Mouse (Mus musculus) gastrocnemius, postnatal 25 days (tissue): Measurements from ENCODE around the gene Hsph1. TPM values are rescaled to one million over a fixed set of nuclear protein-coding genes. Genes with fewer than 3 reads are reported as not detected.

ENCODE experiments used
- DNase-seq: peaks from one replicate; pipeline ENCODE4 v3.0.0; 2022
- total RNA-seq, 2 experiments: library from RNA; stranded (reverse); gene quantifications; 1 replicate in 1 of 2; 2 replicates in 1 of 2; pipeline ENCODE4 v1.2.3; 2021

Gene Hsph1
- total RNA-seq, 2 experiments from 2014 or later: 61.7 to 64.2 TPM

GRCm38 (mm10) chr5:149642366-149642765, 6.2 kb upstream of the Hsph1 start:
- no peak for DNase-seq

GRCm38 (mm10) chr5:149641277-149641892, 5.2 kb upstream of the Hsph1 start:
- no peak for DNase-seq

GRCm38 (mm10) chr5:149637306-149637705, 1.1 kb upstream of the Hsph1 start:
- DNase-seq: no peak

- no peak for DNase-seq
These were observed 620 bp downstream of the Hsph1 start for GRCm38 (mm10) chr5:149635556-149635955.

GRCm38 (mm10) chr5:149634409-149635035, 1.7 kb downstream of the Hsph1 start:
- DNase-seq: no peak

GRCm38 (mm10) chr5:149625547-149625946, 10.6 kb downstream of the Hsph1 start:
- DNase-seq: no peak

GRCm38 (mm10) chr5:149623815-149624675, 12.1 kb downstream of the Hsph1 start:
- no peak for DNase-seq

GRCm38 (mm10) chr5:149622644-149623043, 13.5 kb downstream of the Hsph1 start:
- DNase-seq: no peak

- DNase-seq: no peak
These were observed 14.0 kb downstream of the Hsph1 start for GRCm38 (mm10) chr5:149622152-149622551.

- no peak for DNase-seq
These were observed 18.3 kb downstream of the Hsph1 start for GRCm38 (mm10) chr5:149617776-149618425.

- DNase-seq: no peak
These were observed 19.4 kb downstream of the Hsph1 start for GRCm38 (mm10) chr5:149616817-149617216.

GRCm38 (mm10) chr5:149616138-149616537, 20.0 kb downstream of the Hsph1 start:
- no peak for DNase-seq

GRCm38 (mm10) chr5:149612740-149613139, 23.4 kb downstream of the Hsph1 start:
- no peak for DNase-seq

GRCm38 (mm10) chr5:149612165-149612518, 24.0 kb downstream of the Hsph1 start:
- DNase-seq: no peak

GRCm38 (mm10) chr5:149611476-149612164, 24.6 kb downstream of the Hsph1 start:
- DNase-seq: peak; percentile 32

- no peak for DNase-seq
These were observed 29.0 kb downstream of the Hsph1 start for GRCm38 (mm10) chr5:149607083-149607720.

GRCm38 (mm10) chr5:149603241-149603640, 32.9 kb downstream of the Hsph1 start:
- no peak for DNase-seq

- no peak for DNase-seq
These were observed 34.2 kb downstream of the Hsph1 start for GRCm38 (mm10) chr5:149601996-149602395.

- no peak for DNase-seq
These were observed 38.8 kb downstream of the Hsph1 start for GRCm38 (mm10) chr5:149597351-149597750.

- no peak for DNase-seq
These were observed 42.0 kb downstream of the Hsph1 start for GRCm38 (mm10) chr5:149594215-149594614.

- no peak for DNase-seq
These were observed 46.2 kb downstream of the Hsph1 start for GRCm38 (mm10) chr5:149589932-149590331.
